Mouse (Mus musculus): ENCODE measurements around the gene Efcab3. TPM values are rescaled to one million over a fixed set of nuclear protein-coding genes. Genes with fewer than 3 reads are reported as not detected.

Efcab3 gene
- total RNA-seq, 2 experiments from 2014 or later, result 0.57 to 0.89 TPM

DNA sequence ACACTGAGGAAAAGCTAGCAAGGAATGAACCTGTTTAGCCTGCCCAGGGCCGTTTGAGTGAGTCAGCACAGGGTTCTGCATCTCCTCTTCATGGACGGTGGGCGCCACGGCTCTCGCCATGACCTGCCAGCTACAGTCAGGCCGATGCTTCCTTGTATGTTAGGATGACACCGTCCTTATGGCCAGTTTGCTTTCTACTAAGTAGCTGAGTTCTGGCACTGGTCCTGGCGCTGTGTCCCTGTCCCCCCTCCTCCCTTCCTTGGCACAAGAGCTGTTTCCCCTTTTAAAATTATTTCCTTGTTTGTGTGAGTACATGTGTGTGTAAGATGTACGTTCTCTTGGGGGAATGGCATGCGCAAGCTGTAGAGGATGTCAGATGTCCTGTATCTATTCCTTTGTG, 81.8 kb downstream of the Efcab3 start:
- no peak for DNase-seq (ENCODE audit: extremely low spot score in 1 of 2, low spot score in 1 of 2)

DNA sequence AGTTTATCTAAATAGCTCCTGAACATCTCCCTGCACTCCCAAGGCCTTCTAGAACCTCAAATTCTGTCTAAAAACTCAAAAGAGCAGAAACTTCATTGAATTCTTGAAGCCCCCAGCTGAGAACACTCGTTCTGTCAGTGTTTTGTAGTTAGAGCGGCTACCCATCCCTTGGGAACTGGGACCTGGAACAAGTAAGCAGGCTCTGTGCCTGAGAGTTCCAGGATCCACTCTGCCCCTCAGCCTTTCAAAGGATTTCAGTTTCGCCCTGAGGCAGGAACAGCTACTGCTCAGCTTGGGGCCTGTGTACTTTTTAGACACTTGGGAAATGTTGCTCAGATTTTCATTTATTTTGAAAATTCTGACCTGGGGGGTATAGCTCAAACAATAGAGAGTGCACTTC, 83.2 kb downstream of the Efcab3 start, which contains the start of gene Gm10842:
TSS of gene Gm10842 (plus strand) at position 301 of the 400 bp plus-strand sequence.
- no peak for DNase-seq (ENCODE audit: extremely low spot score in 1 of 2, low spot score in 1 of 2)

GRCm38 (mm10) chr11:105149353-105149752, 86.0 kb downstream of the Efcab3 start:
- no peak for DNase-seq (ENCODE audit: extremely low spot score in 1 of 2, low spot score in 1 of 2)

GRCm38 (mm10) chr11:105149766-105150165, 86.4 kb downstream of the Efcab3 start:
- DNase-seq (ENCODE audit: extremely low spot score in 1 of 2, low spot score in 1 of 2), result no peak

DNA sequence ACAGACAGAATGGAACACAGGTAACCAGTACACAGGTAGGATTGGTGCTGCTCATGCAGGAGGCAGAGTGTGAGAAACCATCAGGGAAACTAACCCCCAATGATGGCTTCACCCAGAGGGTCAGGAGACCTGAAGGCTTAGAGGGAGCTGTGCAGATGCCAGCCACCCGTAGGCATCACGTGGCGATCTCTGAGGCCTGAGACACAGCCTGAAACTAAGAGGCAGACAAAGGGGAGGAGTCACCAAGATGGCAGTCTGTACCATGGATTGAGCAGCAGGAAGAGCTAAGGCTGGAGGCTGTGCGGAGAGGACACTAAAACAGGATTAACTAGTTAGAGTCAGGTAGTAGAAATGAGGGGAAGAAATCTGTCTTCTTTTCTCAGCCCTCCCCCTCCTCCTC, 87.3 kb downstream of the Efcab3 start:
- DNase-seq (ENCODE audit: extremely low spot score in 1 of 2, low spot score in 1 of 2), result no peak

GRCm38 (mm10) chr11:105151226-105152016, 88.0 kb downstream of the Efcab3 start:
- DNase-seq (ENCODE audit: extremely low spot score in 1 of 2, low spot score in 1 of 2), result no peak

GRCm38 (mm10) chr11:105152017-105152300, 88.6 kb downstream of the Efcab3 start:
- DNase-seq (ENCODE audit: extremely low spot score in 1 of 2, low spot score in 1 of 2), result no peak

- no peak for DNase-seq (ENCODE audit: extremely low spot score in 1 of 2, low spot score in 1 of 2)
Observed at GRCm38 (mm10) chr11:105152357-105152899, 89.0 kb downstream of the Efcab3 start.

DNA sequence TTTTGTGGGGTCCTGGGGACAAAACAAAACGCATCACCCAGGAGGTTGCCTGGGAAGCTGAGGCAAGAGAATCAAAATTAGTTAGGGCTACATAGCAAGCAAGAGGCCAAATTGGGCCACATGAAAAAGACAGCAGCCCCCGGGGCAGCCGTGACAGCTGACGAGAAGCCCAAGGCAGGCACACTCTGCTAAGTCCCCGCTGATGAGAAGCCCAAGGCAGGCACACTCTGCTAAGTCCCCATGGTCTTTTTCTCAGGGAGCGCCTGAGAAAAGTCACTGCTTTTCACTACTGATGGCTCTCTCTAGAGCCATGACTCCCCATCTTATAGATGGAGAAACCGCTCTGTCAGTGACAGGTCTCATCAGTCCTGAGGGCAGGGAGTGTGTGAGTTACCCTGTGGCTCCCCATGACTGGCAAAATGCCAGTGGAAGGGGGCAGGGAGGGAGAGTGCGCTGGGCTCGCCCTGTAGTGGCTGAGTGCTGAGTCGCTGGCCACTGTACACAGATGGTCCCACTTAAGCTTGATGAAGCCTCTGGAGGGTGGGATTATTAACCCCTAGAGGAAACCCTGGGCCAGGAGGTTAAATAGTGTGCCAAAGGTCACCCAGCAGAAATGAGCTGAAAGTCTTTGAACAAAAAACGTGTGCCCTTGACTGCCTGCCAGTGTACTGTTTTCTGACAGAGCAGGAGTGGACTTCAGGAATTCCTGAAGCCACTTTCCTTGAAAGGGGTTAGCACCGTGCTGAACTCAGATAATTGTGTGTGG, 89.9 kb downstream of the Efcab3 start:
- DNase-seq (ENCODE audit: extremely low spot score in 1 of 2, low spot score in 1 of 2), result no peak

DNA sequence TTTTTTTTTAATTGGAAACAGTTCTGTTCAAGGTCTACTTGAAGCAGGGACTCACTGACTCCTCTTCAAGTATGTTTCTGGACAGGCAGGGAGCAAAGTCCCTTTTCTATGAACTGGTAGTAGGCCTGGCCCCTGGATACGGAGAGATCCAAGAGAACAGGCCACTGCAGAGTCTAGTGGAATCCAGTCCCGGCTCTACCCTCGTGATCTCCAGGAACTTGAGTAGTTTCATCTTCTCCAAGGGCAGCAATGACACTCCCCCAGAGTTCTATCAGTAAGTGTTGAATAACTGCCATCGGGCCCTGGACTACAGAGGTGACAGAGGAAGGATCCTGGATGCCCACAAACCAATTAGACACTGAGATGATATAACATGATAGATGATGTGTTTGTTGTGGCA, 92.5 kb downstream of the Efcab3 start:
- no peak for DNase-seq (ENCODE audit: extremely low spot score in 1 of 2, low spot score in 1 of 2)

GRCm38 (mm10) chr11:105156748-105157267, 93.4 kb downstream of the Efcab3 start:
- DNase-seq (ENCODE audit: extremely low spot score in 1 of 2, low spot score in 1 of 2), result no peak

GRCm38 (mm10) chr11:105158047-105158446, 94.7 kb downstream of the Efcab3 start:
- DNase-seq (ENCODE audit: extremely low spot score in 1 of 2, low spot score in 1 of 2), result no peak

DNA sequence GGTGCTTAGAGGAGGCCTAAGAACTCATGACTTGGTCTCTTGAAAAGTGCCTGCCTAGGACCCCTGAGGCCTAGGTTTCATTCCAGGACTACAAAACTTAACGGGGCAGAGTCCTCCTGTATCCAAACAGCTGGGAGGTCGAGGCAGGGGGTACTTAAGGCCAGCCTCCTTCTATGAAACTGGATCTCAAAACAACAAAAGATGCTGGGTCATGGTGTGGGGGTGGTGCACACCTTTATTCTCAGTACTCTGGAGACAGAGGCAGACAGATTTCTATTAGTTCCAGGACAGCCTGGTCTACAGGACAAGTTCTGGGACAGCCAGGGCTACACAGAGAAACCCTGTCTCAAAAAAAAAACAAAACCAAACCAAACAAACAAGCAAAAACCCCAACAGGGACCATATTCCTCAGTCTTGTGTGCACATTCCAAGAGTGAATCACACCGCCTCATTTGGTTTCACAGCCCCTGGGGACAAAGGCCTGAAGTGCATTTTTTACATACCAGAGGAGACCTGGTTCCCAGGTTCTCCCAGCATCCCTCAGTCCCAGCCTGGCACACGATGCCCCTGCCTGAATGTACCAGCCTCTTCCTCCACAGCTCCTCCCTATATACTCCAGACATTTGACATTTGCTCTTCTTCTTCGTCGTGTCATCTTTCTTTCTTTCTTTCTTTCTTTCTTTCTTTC, 96.4 kb downstream of the Efcab3 start:
- no peak for DNase-seq (ENCODE audit: extremely low spot score in 1 of 2, low spot score in 1 of 2)

DNA sequence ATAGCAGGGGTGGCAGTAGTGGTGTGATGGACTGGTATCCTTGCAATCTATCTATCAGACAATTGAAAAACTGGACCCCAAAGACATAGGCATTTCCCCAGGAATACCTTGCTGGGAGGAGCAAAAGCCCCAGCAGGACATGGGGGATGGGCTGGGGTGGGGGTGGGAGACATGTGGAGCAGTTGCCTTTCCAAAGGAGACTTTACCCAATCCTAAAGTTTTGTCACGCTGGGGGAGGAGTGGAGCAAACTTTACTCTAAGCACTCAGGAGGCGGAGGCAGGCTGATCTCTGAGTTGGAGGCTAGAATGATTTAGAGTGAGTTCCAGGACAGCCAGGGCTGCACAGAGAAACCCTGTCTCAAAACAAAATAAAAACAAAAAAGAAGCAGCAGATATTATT, 98.0 kb downstream of the Efcab3 start:
- no peak for DNase-seq (ENCODE audit: extremely low spot score in 1 of 2, low spot score in 1 of 2)

DNA sequence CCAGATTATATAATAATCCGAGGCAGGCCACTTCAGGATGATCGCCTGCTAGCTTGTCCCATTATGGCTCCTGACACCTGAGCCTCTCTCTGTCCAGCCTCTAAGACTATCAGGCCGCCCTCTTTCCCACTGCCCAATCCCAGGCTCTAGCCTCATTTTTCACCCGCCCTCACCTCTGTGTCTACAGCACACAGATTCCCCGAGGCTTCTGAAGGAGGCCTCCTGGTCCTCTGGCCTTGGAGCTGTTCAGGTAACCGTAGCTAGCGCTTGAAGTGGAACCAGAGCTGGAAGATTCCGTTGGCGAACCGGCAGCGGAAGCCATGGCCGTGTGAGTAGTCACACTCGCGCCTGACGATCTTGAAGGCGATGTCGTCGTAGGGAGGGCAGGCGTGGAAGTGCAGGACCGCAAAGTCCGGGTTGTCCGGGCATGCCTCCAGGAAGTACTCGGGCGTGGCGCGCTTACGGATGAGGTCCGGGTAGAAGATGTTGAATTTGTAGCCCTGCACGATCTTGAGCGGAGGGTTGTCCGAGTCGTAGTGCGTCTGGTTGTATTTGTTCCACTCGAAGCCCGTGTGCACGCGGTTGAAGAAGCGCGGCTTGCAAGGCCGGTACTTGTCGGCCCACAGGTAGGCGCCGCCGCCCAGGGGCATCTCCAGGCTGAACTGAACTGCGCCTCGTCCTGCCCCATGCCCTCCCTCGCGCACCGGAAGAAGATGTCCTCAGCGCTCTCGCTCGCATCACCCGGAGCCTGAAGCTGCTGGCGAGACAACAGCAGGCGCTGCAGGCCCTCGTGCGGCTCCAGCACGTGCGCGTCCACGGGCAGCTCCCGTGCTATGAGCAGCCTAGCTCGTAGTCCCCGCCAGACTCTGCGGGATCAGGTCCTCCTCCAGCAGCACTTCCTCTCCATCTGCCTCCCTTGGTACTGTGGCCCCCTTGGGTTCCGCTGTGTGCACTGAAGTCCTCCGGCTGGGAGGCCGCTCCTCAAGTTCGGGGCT, 101.4 kb downstream of the Efcab3 start:
- no peak for DNase-seq (ENCODE audit: extremely low spot score in 1 of 2, low spot score in 1 of 2)

- no peak for DNase-seq (ENCODE audit: extremely low spot score in 1 of 2, low spot score in 1 of 2)
Observed at GRCm38 (mm10) chr11:105166780-105167179, 103.4 kb downstream of the Efcab3 start.
